Mouse (Mus musculus): ENCODE data around the gene Rere.

DNA sequence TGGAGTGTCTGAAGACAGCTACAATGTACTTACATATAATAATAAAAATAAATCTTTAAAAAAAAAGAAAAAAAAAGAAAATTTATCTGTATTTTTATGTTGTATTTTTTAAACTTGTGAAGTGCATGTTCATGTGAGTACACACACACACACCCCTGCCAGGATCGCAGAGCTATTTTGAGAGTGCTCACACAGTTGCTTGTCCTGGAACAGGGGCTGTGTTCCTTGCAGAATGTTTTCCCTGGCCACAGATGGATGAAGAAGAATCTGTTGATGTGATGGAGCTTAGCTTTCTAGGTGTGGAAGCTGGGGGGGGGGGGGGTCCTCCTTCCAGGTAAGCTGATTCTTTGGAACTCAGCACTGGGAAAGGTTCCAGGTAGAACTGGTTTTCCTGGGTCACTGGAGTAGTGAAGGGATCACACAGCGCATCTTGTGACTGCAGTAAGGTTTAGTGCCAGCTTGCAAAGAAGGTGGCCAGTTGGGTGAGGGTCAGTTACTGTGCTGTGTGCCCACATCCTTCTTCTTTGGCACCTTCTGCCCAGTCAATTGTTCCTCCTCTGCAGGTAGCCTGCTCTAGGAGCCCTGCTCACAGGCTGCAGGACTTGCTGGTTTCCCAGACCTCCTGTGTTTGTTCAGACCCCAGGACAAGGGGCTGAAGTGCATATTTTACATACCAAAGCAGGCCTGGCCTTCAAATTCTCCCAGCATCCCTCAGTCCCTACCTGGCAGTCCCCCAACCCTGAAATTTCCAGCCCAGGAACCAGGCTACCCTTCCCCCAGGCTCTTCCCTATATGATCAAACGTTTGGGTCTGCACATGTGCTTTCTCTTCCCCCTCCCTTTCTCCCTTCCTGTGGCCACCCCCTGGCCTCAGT, 317.9 kb downstream of the Rere start:
- no peak for TF ChIP-seq CTCF (conservative IDR thresholded peaks at IDR 0.05; ENCODE audit: insufficient read depth, insufficient read length, low read depth, low read length)
- TF ChIP-seq POLR2A (IDR thresholded peaks at IDR 0.05; ENCODE audit: low read depth, low read length), result no peak
